Mouse (Mus musculus) myocyte (in vitro differentiated cells): ENCODE measurements at regions not wholly inside any gene's neighbourhood (a gene's known extent, or its start where the extent isn't known, plus 50 kb on each side); places are given as distances from the start of the nearest gene placed in this dataset.

Source experiments
- CEBPB ChIP-seq: IDR thresholded peaks from 2 replicates; pipeline ENCODE4 v1.6.1; 2011; ENCODE audit warnings: mild to moderate bottlenecking, moderate library complexity; ENCODE audit not compliant: poor library complexity, insufficient read depth, severe bottlenecking
- E2F4 ChIP-seq: IDR thresholded peaks from one replicate; pipeline ENCODE4 v1.6.1; 2011; ENCODE audit warnings: mild to moderate bottlenecking, control low read depth, moderate library complexity; ENCODE audit not compliant: insufficient read depth
- MAX ChIP-seq: IDR thresholded peaks from one replicate; pipeline ENCODE4 v1.6.1; 2011; ENCODE audit warnings: low read depth, mild to moderate bottlenecking, control low read depth
- MYOG ChIP-seq, 3 experiments: IDR thresholded peaks; one replicate each; pipeline ENCODE4 v1.6.1; 2011; ENCODE audit warnings: control low read depth in 2 of 3, low read depth in 2 of 3, mild to moderate bottlenecking in 2 of 3; ENCODE audit not compliant: insufficient read length in 2 of 3, control insufficient read depth in 1 of 3, insufficient read depth in 1 of 3
- POLR2A ChIP-seq: IDR thresholded peaks from one replicate; pipeline ENCODE4 v1.6.1; 2011; ENCODE audit warnings: low read depth, mild to moderate bottlenecking, control low read depth, moderate library complexity; ENCODE audit not compliant: insufficient read length
- POLR2AphosphoS2 ChIP-seq: IDR thresholded peaks from one replicate; pipeline ENCODE4 v1.6.1; 2011; ENCODE audit warnings: low read depth, control low read depth; ENCODE audit not compliant: insufficient read length
- SRF ChIP-seq: IDR thresholded peaks from one replicate; pipeline ENCODE4 v1.6.1; 2011; ENCODE audit warnings: low read depth; ENCODE audit not compliant: control insufficient read depth, insufficient read length
- TCF3 ChIP-seq: IDR thresholded peaks from one replicate; pipeline ENCODE4 v1.6.1; 2011; ENCODE audit warnings: low read depth, control low read depth; ENCODE audit not compliant: insufficient read length
- USF1 ChIP-seq: IDR thresholded peaks from one replicate; pipeline ENCODE4 v1.6.1; 2011; ENCODE audit warnings: low read depth, mild to moderate bottlenecking, control low read depth, moderate library complexity

DNA sequence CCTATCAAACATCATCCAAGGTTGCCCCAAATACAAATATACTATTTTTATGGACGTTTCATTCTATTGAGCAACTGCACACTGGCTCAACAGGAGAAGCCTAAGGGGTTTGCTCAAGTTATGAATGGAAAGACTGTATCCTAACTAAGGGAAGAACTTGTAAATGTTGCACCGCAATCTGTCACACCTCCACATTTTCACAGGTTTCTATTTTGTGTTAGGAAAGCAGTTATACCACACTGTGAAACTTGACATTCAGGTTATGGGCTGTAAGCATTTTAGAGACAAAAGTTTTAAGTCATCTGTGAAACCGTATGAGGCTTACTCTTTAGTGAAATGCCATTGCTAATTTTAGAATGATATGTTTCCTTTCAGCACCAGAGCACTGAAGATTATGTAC lies 693.3 kb downstream of the Epha4 start:
- TF ChIP-seq POLR2A: no peak
- no peak for TF ChIP-seq MAX
- no peak for TF ChIP-seq MYOG (IDR thresholded peaks at IDR 0.05; ENCODE audit: control insufficient read depth in 1 of 3, insufficient read depth in 1 of 3, insufficient read length in 2 of 3, low read depth in 2 of 3)
- no peak for TF ChIP-seq CEBPB
- no peak for TF ChIP-seq USF1
- no peak for TF ChIP-seq E2F4
- TF ChIP-seq TCF3: no peak
- TF ChIP-seq POLR2AphosphoS2: no peak
- TF ChIP-seq SRF: no peak
